Mouse (Mus musculus) intestine, postnatal 0 days (tissue): Measurements from ENCODE around the gene Vmn1r44. TPM values are rescaled to one million over a fixed set of nuclear protein-coding genes. Genes with fewer than 3 reads are reported as not detected.
"Not testable (repeated sequence)": the region's sequence is repeated elsewhere in the genome, so short reads cannot be mapped to it uniquely, and the experiment has no call there.

Experiments
- ATAC-seq: fragments of 200-750 bp; cut with Nextera tagmentation; 2 replicates; pipeline ENCODE4 v1.8.0; 2017; ENCODE audit warnings: mild to moderate bottlenecking, moderate TSS enrichment, moderate library complexity
- H3K27ac ChIP-seq: fragments of 300-500 bp; sonication (generic); 2 replicates; pipeline ENCODE4 v1.5.1; 2014; ENCODE audit warnings: mild to moderate bottlenecking, low read depth, low read length, moderate library complexity
- H3K27me3 ChIP-seq: fragments of 300-500 bp; sonication (generic); replicated peaks from 2 replicates; pipeline ENCODE4 v1.6.1; 2014; ENCODE audit warnings: low read length, mixed read lengths; ENCODE audit not compliant: control insufficient read depth, insufficient read depth
- H3K36me3 ChIP-seq: fragments of 300-500 bp; sonication (generic); 2 replicates; pipeline ENCODE4 v1.6.1; 2014; ENCODE audit warnings: mild to moderate bottlenecking, moderate library complexity; ENCODE audit not compliant: control insufficient read depth, insufficient read depth
- H3K4me1 ChIP-seq: fragments of 300-500 bp; sonication (generic); replicated peaks from 2 replicates; pipeline ENCODE4 v1.6.1; 2014; ENCODE audit warnings: antibody characterized with exemption, low read length, mixed read lengths; ENCODE audit not compliant: control insufficient read depth, insufficient read depth
- H3K4me2 ChIP-seq: fragments of 300-500 bp; sonication (generic); replicated peaks from 2 replicates; pipeline ENCODE4 v1.6.1; 2014; ENCODE audit warnings: low read depth, mild to moderate bottlenecking, moderate library complexity
- H3K4me3 ChIP-seq: fragments of 300-500 bp; sonication (generic); 2 replicates; pipeline ENCODE4 v1.5.1; 2014; ENCODE audit warnings: low read depth, low read length
- H3K9ac ChIP-seq: fragments of 300-500 bp; sonication (generic); 2 replicates; pipeline ENCODE4 v1.6.1; 2014; ENCODE audit warnings: mild to moderate bottlenecking, low read depth, low read length
- H3K9me3 ChIP-seq: fragments of 300-500 bp; sonication (generic); 2 replicates; pipeline ENCODE4 v1.6.1; 2016; ENCODE audit warnings: mixed run types; ENCODE audit not compliant: control insufficient read depth
- CTCF ChIP-seq: sonication (generic); IDR thresholded peaks from 2 replicates; pipeline ENCODE4 v1.5.1; 2016; ENCODE audit warnings: low read depth, mild to moderate bottlenecking, control low read depth, antibody characterized with exemption, moderate library complexity
- WGBS: fragments of 180-500 bp; shearing (Covaris S2); extraction: QIAGEN DNeasy Blood & Tissue Kit; methylation state at CpG from one replicate; pipeline ENCODE4 v1.1.7; 2014; 5-methylcytosine and 5-hydroxymethylcytosine counted together
- polyA plus RNA-seq: library from polyadenylated mRNA; unstranded; fragments of >200 nt; fragmentation: Nextera tagmentation; extraction: Ambion mirVana; gene quantifications from 2 replicates; pipeline ENCODE4 v1.2.1, GENCODE M21; 2015

Vmn1r44 gene
- polyA plus RNA-seq, 1 experiment from 2014 or later, result not detected

GRCm38 (mm10) chr6:89876963-89877362 is 6.5 kb upstream of the Vmn1r44 start:
- Histone ChIP-seq H3K4me3 (no peak overlapping the region), H3K36me3 (no peaks in the 10 kb centered on the region), H3K4me1 (no peaks in the 10 kb centered on the region), H3K27me3 (no peaks in the 10 kb centered on the region), H3K27ac (no peak overlapping the region), H3K9ac (no peak overlapping the region), H3K9me3 (no peaks in the 10 kb centered on the region), H3K4me2 (no peak overlapping the region)
- no peak for ATAC-seq
- no peak for TF ChIP-seq CTCF
- WGBS, result 69% methylated on average over 2 of the region's 2 CpGs

GRCm38 (mm10) chr6:89880867-89881266 is 2.6 kb upstream of the Vmn1r44 start:
- no peaks in the 10 kb centered on the region for H3K9me3 ChIP-seq
- no peak overlapping the region for H3K9ac ChIP-seq
- ATAC-seq, result no peak
- no peaks in the 10 kb centered on the region for H3K36me3 ChIP-seq
- H3K4me2 ChIP-seq, result no peak overlapping the region
- H3K4me3 ChIP-seq, result no peak overlapping the region
- no peak for TF ChIP-seq CTCF
- H3K27ac ChIP-seq, result no peak overlapping the region
- no peaks in the 10 kb centered on the region for H3K27me3 ChIP-seq
- H3K4me1 ChIP-seq, result no peaks in the 10 kb centered on the region

GRCm38 (mm10) chr6:89883812-89884211 is 352 bp downstream of the Vmn1r44 start:
- no peak for TF ChIP-seq CTCF
- no peak for ATAC-seq
- Histone ChIP-seq H3K9ac (no peak overlapping the region), H3K4me3 (no peak overlapping the region), H3K9me3 (no peaks in the 10 kb centered on the region), H3K4me1 (no peaks in the 10 kb centered on the region), H3K4me2 (no peak overlapping the region), H3K27me3 (no peaks in the 10 kb centered on the region), H3K27ac (no peak overlapping the region), H3K36me3 (no peaks in the 10 kb centered on the region)
- 49% methylated on average over 2 of the region's 2 CpGs for WGBS

- not testable (repeated sequence) for H3K36me3 ChIP-seq, H3K4me1 ChIP-seq, H3K4me2 ChIP-seq, H3K4me3 ChIP-seq, H3K9me3 ChIP-seq, H3K27me3 ChIP-seq, H3K27ac ChIP-seq, ATAC-seq, H3K9ac ChIP-seq
- WGBS, result 88% methylated on average over 2 of the region's 2 CpGs
These were observed 57.0 kb downstream of the Vmn1r44 start, which contains the start of gene Vmn1r45 for GRCm38 (mm10) chr6:89940498-89940897. TSS of gene Vmn1r45 (minus strand) at chr6:89940598.

GRCm38 (mm10) chr6:89940926-89941325 is 57.5 kb downstream of the Vmn1r44 start:
- no peak overlapping the region for H3K4me2 ChIP-seq
- H3K27ac ChIP-seq, result no peak overlapping the region
- no peaks in the 10 kb centered on the region for H3K9me3 ChIP-seq
- H3K27me3 ChIP-seq, result no peaks in the 10 kb centered on the region
- H3K9ac ChIP-seq, result no peak overlapping the region
- WGBS, result 78% methylated on average over 2 of the region's 2 CpGs
- no peaks in the 10 kb centered on the region for H3K4me1 ChIP-seq
- TF ChIP-seq CTCF, result no peak
- ATAC-seq, result no peak
- H3K4me3 ChIP-seq, result no peak overlapping the region
- H3K36me3 ChIP-seq, result no peaks in the 10 kb centered on the region

Other genes starting within 250 kb of the Vmn1r44 start
- gene Txnrd3, start 239.7 kb upstream of the Vmn1r44 start, polyA plus RNA-seq, result 6.6 and 7.3 TPM in 2 replicates
- not detected in 2 replicates for gene Vmn1r40, start 176.1 kb upstream of the Vmn1r44 start, polyA plus RNA-seq
- not detected in 2 replicates for gene Vmn1r41, start 142.9 kb upstream of the Vmn1r44 start, polyA plus RNA-seq
- gene Vmn1r42, start 7.2 kb upstream of the Vmn1r44 start, polyA plus RNA-seq, result not detected in 2 replicates
- gene Vmn1r43, start 7.2 kb upstream of the Vmn1r44 start, polyA plus RNA-seq, result 0.01 TPM in 1 of 2 replicates, not detected in the other
- gene Vmn1r45, start 56.9 kb downstream of the Vmn1r44 start, polyA plus RNA-seq, result not detected in 2 replicates
- gene Vmn1r46, start 85.7 kb downstream of the Vmn1r44 start, polyA plus RNA-seq, result not detected in 2 replicates
- gene Vmn1r47, start 132.5 kb downstream of the Vmn1r44 start, polyA plus RNA-seq, result not detected in 2 replicates
- not detected in 2 replicates for gene Vmn1r48, start 153.2 kb downstream of the Vmn1r44 start, polyA plus RNA-seq
- gene Vmn1r49, start 194.8 kb downstream of the Vmn1r44 start, polyA plus RNA-seq, result not detected in 2 replicates
- gene Vmn1r50, start 217.8 kb downstream of the Vmn1r44 start, polyA plus RNA-seq, result not detected in 2 replicates
- gene Vmn1r51, start 238.9 kb downstream of the Vmn1r44 start, polyA plus RNA-seq, result 0.04 and 0.05 TPM in 2 replicates